Mouse (Mus musculus) neural tube, embryonic 14.5 days (tissue): Measurements from ENCODE around the gene Cdc73. TPM values are rescaled to one million over a fixed set of nuclear protein-coding genes. Genes with fewer than 3 reads are reported as not detected.
"Not testable (repeated sequence)": the region's sequence is repeated elsewhere in the genome, so short reads cannot be mapped to it uniquely, and the experiment has no call there.

Experiments used
- ATAC-seq: fragments of 200-750 bp; cut with Nextera tagmentation; 2 replicates; pipeline ENCODE4 v1.8.0; 2017; ENCODE audit warnings: low read depth, mild to moderate bottlenecking, moderate TSS enrichment, moderate library complexity
- H3K27ac ChIP-seq: fragments of 300-500 bp; sonication (generic); 2 replicates; pipeline ENCODE4 v1.5.1; 2014; ENCODE audit warnings: low read depth, mild to moderate bottlenecking, control low read depth, low read length, moderate library complexity, mixed read lengths
- H3K27me3 ChIP-seq: fragments of 300-500 bp; sonication (generic); 2 replicates; pipeline ENCODE4 v1.6.1; 2014; ENCODE audit warnings: low read length; ENCODE audit not compliant: control insufficient read depth, insufficient read depth
- H3K36me3 ChIP-seq: fragments of 300-500 bp; sonication (generic); 2 replicates; pipeline ENCODE4 v1.6.1; 2014; ENCODE audit warnings: low read length, mixed read lengths; ENCODE audit not compliant: control insufficient read depth, insufficient read depth
- H3K4me1 ChIP-seq: fragments of 300-500 bp; sonication (generic); 2 replicates; pipeline ENCODE4 v1.6.1; 2014; ENCODE audit warnings: low read length; ENCODE audit not compliant: control insufficient read depth, insufficient read depth
- H3K4me2 ChIP-seq: fragments of 300-500 bp; sonication (generic); 2 replicates; pipeline ENCODE4 v1.6.1; 2014; ENCODE audit warnings: mild to moderate bottlenecking, low read depth, low read length, control low read depth
- H3K4me3 ChIP-seq: fragments of 300-500 bp; sonication (generic); 2 replicates; pipeline ENCODE4 v1.5.1; 2014; ENCODE audit warnings: low read depth, low read length, control low read depth, mixed read lengths
- H3K9ac ChIP-seq: fragments of 300-500 bp; sonication (generic); replicated peaks from 2 replicates; pipeline ENCODE4 v1.6.1; 2014; ENCODE audit warnings: low read depth, mild to moderate bottlenecking, control low read depth, low read length, mixed read lengths
- H3K9me3 ChIP-seq: fragments of 300-500 bp; sonication (generic); 2 replicates; pipeline ENCODE4 v1.6.1; 2016; ENCODE audit warnings: low read length; ENCODE audit not compliant: control insufficient read depth
- WGBS: fragments of 180-500 bp; shearing (Covaris S2); extraction: QIAGEN DNeasy Blood & Tissue Kit; methylation state at CpG from one replicate; pipeline ENCODE4 v1.1.7; 2014; 5-methylcytosine and 5-hydroxymethylcytosine counted together
- polyA plus RNA-seq: library from polyadenylated mRNA; unstranded; fragments of >200 nt; fragmentation: Nextera tagmentation; extraction: Ambion mirVana; gene quantifications from 2 replicates; pipeline ENCODE4 v1.2.1, GENCODE M21; 2014

The Cdc73 gene
- polyA plus RNA-seq, 1 experiment from 2014 or later, result 17.1 TPM

DNA sequence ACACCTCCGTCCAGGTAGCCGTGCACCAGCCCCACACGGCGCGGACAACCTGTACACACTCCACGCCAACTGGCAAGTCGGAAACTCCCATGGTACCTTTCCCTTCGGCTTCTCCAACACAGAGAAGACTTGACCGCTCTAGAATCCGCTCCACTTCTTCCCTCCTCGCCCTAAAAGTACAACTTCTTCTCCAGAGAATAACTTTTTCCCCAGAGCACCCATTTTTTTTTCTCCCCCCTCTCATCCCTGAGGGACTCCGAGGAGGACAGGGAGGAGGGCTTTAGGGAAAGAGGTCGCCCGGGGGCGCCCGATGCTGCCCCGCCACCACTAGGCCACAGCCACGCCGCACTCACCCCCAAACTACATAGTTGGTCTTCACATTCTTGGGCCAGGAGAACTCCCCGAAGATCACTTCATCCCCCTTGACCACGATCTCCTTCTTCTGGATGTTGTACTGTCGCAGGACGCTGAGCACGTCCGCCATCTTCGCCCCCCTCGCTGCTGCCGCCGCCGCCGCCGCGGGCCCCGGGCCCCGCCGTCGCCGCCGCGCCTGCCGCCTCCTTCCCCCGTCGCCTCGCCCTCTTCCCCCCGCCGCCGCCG, 452 bp downstream of the Cdc73 start:
- H3K27ac ChIP-seq, result peak overlapping the region; percentile 90
- H3K27me3 ChIP-seq, result no peaks in the 10 kb centered on the region
- no peaks in the 10 kb centered on the region for H3K9me3 ChIP-seq
- peak; percentile 81 for ATAC-seq
- peak overlapping the region; percentile 82 for H3K4me2 ChIP-seq
- peak overlapping the region; percentile 87 for H3K4me3 ChIP-seq
- H3K36me3 ChIP-seq, result no peaks in the 10 kb centered on the region; the same call in 1 of the 2 replicates
- under 1% methylated on average over 47 of the region's 48 CpGs for WGBS
- peak overlapping the region; percentile 68 for H3K9ac ChIP-seq
- H3K4me1 ChIP-seq, result peaks cover 11% of the 10 kb centered on the region

DNA sequence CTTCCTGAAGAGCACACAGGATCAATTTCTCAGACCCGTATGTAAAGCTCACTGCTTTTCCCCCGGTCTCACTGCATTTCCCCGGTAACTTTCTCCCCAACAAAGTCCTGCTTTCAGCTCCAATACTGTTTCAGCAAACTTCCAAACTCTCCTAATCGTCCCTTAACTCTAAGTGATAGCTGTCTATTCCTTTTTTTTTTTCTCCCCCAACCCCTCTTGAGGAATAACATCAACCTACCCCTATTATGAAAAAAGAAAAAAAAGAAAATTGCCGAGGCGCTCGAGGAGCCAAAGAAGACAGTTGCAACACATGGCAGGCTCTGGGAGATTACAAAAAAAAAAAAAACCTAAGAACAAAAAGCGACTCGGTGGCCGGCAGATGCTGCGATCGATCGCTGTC, 957 bp downstream of the Cdc73 start:
- no peaks in the 10 kb centered on the region; the same call in 1 of the 2 replicates for H3K36me3 ChIP-seq
- no peaks in the 10 kb centered on the region for H3K9me3 ChIP-seq
- ATAC-seq, result no peak
- no peak overlapping the region for H3K27ac ChIP-seq
- H3K4me2 ChIP-seq, result peak overlapping the region; percentile 82
- H3K4me1 ChIP-seq, result peaks cover 11% of the 10 kb centered on the region
- no peaks in the 10 kb centered on the region for H3K27me3 ChIP-seq
- WGBS, result under 1% methylated on average over 13 of the region's 13 CpGs
- H3K9ac ChIP-seq, result peak overlapping the region; percentile 68
- H3K4me3 ChIP-seq, result peak overlapping the region; percentile 87

DNA sequence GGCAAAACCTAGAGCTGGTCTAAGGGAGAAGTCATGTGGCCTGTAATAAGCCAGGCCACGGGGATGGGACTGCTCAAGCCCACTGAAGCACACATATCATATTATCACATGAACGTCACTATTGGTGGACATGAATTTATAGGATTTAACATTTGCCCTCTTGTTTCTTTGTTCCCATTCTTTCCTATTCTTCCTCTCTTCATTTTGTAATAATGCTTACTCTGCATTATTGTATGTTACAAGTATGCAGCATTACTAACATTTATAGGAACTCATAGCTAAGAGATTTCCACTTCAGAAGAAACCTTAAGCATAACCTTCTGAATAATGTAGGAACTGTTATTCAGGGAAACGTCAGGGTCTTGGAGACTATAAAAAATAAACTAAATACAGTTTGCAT, 17.8 kb downstream of the Cdc73 start:
- no peak for ATAC-seq
- peaks cover 22% of the 10 kb centered on the region for H3K36me3 ChIP-seq
- H3K27me3 ChIP-seq, result no peaks in the 10 kb centered on the region
- WGBS, result 87% methylated on average over 3 of the region's 3 CpGs
- no peaks in the 10 kb centered on the region for H3K9me3 ChIP-seq
- H3K9ac ChIP-seq, result no peak overlapping the region
- no peak overlapping the region for H3K27ac ChIP-seq
- H3K4me2 ChIP-seq, result no peak overlapping the region
- no peaks in the 10 kb centered on the region for H3K4me1 ChIP-seq
- no peak overlapping the region for H3K4me3 ChIP-seq

DNA sequence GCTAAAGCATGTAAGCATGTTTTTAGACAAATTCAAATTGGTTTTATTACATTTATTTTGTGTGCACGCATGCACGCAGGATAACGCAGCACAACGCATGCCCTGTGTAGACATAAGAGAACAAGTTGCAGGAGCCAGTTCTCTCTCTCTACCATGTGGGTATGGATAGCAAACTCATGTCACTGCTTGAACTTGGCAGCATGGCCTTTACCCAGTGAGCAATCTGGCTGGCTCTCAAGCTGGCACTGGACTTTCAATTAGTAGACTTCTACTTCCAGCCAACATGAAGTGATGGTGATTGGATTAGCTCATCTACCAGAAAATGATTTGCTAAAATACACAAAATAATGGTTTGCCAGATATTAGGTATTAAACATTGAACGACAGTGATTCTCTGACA, 21.6 kb downstream of the Cdc73 start:
- 95% methylated on average over 5 of the region's 5 CpGs for WGBS
- H3K4me1 ChIP-seq, result no peaks in the 10 kb centered on the region
- H3K36me3 ChIP-seq, result peaks cover 9% of the 10 kb centered on the region; the same call in 1 of the 2 replicates
- H3K4me3 ChIP-seq, result no peak overlapping the region
- H3K27me3 ChIP-seq, result no peaks in the 10 kb centered on the region
- ATAC-seq, result no peak
- H3K9me3 ChIP-seq, result no peaks in the 10 kb centered on the region
- no peak overlapping the region for H3K27ac ChIP-seq
- no peak overlapping the region for H3K4me2 ChIP-seq
- no peak overlapping the region for H3K9ac ChIP-seq

DNA sequence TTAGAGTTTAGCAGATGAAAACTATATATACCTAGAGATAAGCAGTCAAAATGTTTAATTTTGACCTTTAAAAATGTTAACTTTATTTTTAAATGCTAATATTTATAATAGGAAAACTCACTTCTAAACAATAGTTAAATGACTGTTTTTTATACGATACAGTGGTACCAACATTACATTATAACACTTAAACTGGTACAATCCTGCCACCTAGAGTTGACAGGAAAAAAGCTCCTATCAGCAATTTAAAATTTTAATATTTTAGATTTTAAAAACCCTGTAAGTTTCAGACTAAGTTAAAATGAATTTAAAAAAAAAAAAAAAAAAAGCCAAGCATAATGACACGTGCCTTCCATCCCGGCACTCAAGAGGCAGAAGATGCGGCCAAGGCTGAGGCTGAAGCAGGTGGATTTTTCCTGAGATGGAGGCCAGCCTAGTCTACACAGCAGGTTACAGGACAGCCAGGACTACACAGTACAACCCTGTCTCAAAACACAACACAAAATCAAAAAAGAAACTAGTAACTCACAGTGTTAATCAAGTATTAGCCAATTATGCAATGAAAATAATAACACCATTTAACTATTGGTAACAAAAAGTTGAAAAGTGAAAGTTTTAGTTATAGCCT, 26.8 kb downstream of the Cdc73 start:
- H3K27me3 ChIP-seq, result no peaks in the 10 kb centered on the region
- no peak overlapping the region for H3K9ac ChIP-seq
- H3K36me3 ChIP-seq, result no peaks in the 10 kb centered on the region; the same call in 1 of the 2 replicates
- no peak for ATAC-seq
- no peak overlapping the region for H3K4me3 ChIP-seq
- H3K4me2 ChIP-seq, result no peak overlapping the region
- no peak overlapping the region for H3K27ac ChIP-seq
- no peaks in the 10 kb centered on the region for H3K9me3 ChIP-seq
- WGBS, result 92% methylated on average over 4 of the region's 4 CpGs
- no peaks in the 10 kb centered on the region for H3K4me1 ChIP-seq

DNA sequence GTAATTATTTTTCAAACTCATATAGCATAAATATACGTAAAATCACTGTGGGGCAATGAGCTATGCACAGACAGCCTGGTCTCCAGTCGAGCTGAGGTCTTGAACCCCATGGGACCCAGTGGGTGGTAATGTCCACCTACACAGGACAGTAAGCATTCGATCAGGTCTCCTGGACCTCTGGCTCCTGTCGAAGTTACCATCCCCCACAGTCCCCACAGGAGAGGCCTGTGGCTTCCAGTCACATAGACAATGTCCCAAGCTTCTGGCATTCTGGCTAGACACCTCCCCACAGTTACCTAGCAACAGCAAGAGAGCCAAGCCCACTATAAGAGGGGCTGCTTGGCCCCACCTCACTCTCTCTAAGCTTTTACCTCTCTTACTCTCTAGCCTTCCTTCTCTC, 37.9 kb downstream of the Cdc73 start:
- ATAC-seq, result not testable (repeated sequence)

DNA sequence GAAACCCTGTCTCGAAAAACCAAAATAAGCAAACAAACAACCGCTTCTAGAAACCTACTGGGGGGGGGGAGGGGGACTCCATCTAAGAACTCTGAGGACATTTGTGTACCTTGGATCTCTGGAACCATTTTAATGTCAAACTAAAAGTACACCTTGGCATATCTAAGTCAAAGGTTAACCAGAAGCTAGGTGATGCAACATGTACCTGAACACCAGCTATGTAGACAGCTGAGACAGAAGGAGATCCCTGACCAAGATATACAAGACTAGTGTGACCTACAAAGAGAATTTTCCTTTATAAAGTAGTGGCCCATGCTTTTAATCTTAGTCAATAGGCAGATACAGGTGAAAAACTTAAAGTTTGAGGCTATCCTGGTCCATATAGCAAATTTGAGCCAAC, 39.5 kb downstream of the Cdc73 start:
- no peak for ATAC-seq
- H3K27ac ChIP-seq, result no peak overlapping the region
- H3K4me1 ChIP-seq, result no peaks in the 10 kb centered on the region
- no peaks in the 10 kb centered on the region for H3K9me3 ChIP-seq
- WGBS, result 97% methylated on average over 2 of the region's 2 CpGs
- no peak overlapping the region for H3K4me3 ChIP-seq
- no peak overlapping the region for H3K9ac ChIP-seq
- H3K27me3 ChIP-seq, result no peaks in the 10 kb centered on the region
- no peak overlapping the region for H3K4me2 ChIP-seq
- H3K36me3 ChIP-seq, result no peaks in the 10 kb centered on the region

More for the DNA sequence above, 37.9 kb downstream of the Cdc73 start:
- H3K9me3 ChIP-seq, H3K4me1 ChIP-seq, H3K36me3 ChIP-seq, H3K27ac ChIP-seq, H3K9ac ChIP-seq, H3K4me2 ChIP-seq, H3K4me3 ChIP-seq, H3K27me3 ChIP-seq: not testable (repeated sequence)
- 93% methylated on average over 4 of the region's 4 CpGs for WGBS

DNA sequence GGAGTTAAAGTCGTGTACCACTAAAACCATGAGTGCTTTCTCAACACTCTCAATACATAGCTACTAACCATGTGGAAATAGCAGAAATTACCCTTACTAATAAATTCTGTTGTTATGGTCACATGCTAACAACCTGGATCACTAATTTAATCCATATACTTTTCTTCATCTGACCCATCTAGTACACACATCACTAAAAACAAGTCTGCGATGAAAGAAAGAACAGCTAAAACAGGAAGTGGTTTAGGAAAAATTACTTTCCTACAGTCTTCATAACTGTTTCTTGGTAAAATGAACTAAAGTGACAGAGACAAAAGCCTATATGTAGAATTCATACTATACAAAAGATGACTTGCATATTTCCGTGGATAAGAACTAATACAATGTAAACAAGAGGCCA, 49.0 kb downstream of the Cdc73 start:
- no peaks in the 10 kb centered on the region for H3K9me3 ChIP-seq
- no peak overlapping the region for H3K4me3 ChIP-seq
- H3K9ac ChIP-seq, result no peak overlapping the region
- ATAC-seq, result no peak
- H3K27ac ChIP-seq, result no peak overlapping the region
- WGBS, result 89% methylated on average over 3 of the region's 3 CpGs
- no peaks in the 10 kb centered on the region for H3K27me3 ChIP-seq
- H3K4me2 ChIP-seq, result no peak overlapping the region
- H3K36me3 ChIP-seq, result no peaks in the 10 kb centered on the region
- no peaks in the 10 kb centered on the region for H3K4me1 ChIP-seq

DNA sequence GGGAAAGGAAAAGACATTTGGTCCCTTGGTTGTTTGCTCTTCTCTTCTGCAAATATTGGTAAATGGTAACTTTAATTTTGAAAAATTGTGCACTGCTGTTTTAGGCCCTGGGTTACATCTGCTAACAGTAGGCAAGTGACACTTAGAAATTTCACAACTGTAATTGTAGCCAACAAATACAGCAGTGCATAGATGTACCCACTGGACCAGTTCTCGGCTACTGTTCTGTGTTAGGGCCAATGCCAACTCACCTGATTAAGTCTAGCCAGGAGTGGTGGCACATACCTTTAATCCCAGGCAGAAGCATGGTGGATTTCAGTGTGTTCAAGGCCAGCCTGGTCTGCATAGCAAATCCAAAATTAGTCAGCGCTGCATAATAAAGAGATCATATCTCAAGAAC, 52.4 kb downstream of the Cdc73 start:
- Histone ChIP-seq H3K9me3 (no peaks in the 10 kb centered on the region), H3K4me1 (no peaks in the 10 kb centered on the region), H3K4me3 (no peak overlapping the region), H3K36me3 (peaks cover 4% of the 10 kb centered on the region; the same call in 1 of the 2 replicates), H3K9ac (no peak overlapping the region), H3K4me2 (no peak overlapping the region), H3K27me3 (no peaks in the 10 kb centered on the region), H3K27ac (no peak overlapping the region)
- 97% methylated on average over 2 of the region's 2 CpGs for WGBS
- no peak for ATAC-seq
